11 mouse cellular contexts compared by ENCODE assay signal in the genomic region with DNA sequence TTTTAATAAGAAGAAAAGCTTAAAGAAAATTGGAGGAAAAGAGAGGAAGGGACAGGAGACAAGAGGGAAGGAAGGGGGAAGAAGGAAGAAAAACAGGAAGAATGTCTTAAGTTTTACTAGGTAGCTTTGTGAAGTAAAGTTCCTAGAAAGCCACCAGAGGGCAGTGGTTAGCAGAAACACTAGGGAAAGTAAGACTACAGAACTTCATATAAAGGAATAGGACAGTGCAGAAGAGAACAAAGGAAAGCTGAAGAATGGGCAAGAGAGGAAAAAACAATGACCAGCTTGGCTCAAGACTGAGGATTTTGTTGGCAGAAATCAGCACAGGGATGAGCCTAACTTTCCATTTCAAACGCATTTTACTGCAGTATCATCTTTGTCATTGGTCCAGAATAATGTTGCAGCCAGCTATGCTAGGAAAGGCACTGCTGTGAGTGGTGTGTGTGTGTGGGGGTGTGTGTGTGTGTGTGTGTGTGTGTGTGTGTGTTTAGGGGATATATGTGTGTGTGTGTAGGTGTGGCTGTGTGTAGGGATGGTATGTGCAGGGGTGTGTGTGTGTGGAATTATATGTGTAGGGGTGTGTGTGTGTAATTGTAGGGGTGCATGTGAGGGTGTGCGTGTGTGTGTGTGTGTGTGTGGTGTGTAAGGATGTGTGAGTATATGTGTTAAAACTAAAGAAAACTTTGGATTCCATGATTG. TPM values are rescaled to one million over a fixed set of nuclear protein-coding genes. Genes with fewer than 3 reads are reported as not detected.
DNase-seq lines count a peak whose midpoint lies in the region; ATAC-seq and TF ChIP-seq lines count a peak whose summit lies in the region.
"Had no signal": no experiment of that assay in that cellular context is flagged by ENCODE, and none has a peak within 500 bp of the region (broad histone marks: within the 10 kb centered on the region; RNA-seq: fewer than 3 reads in every experiment).

No protein-coding gene starts in this region.

- no peak overlapping the region for H3K4me3 ChIP-seq in forebrain, embryonic 14.5 days (ENCODE audit: low read depth, low read length)
- H3K4me3 ChIP-seq in neural tube, embryonic 13.5 days: no peak overlapping the region

- H3K9me3 ChIP-seq in forebrain, embryonic 14.5 days (replicated peaks; ENCODE audit: control insufficient read depth, low read length): no peaks in the 10 kb centered on the region
- no peaks in the 10 kb centered on the region for H3K9me3 ChIP-seq in neural tube, embryonic 13.5 days

- POLR2A ChIA-PET in Patski (lab: Charles Lee): no interaction called here

- H3K27ac ChIP-seq in forebrain, embryonic 14.5 days (ENCODE audit: low read depth, low read length): no peak overlapping the region
- H3K27ac ChIP-seq in neural tube, embryonic 13.5 days (replicated peaks): no peak overlapping the region

- CTCF ChIA-PET in Patski (lab: Charles Lee): interaction anchor here (1.2 to 1.9 kb wide), 2 partner anchors 42 to 1280 kb away, joined by 3 to 6 read pairs; no protein-coding TSS in a partner anchor

- H3K4me2 ChIP-seq in forebrain, embryonic 14.5 days (ENCODE audit: low read length): no peak overlapping the region
- H3K4me2 ChIP-seq in neural tube, embryonic 13.5 days: no peak overlapping the region

- DNase-seq in heart, postnatal 10 days: peak; percentile 32 to 47
- DNase-seq in heart, adult 11 months: no peak
- DNase-seq in B cell, adult 2 months: peak; percentile 32 to 34
- DNase-seq in Patski (ENCODE audit: low read depth, low spot score): no peak
- peak; percentile 77 for DNase-seq in forebrain, embryonic 14.5 days (ENCODE audit: low spot score)
- peak; percentile 5 to 21 for DNase-seq in kidney, postnatal 4 days
- no peak for DNase-seq in gastrocnemius, postnatal 14 days

- intact Hi-C loops in heart, postnatal 10 days (cut with DNase I): loop anchor here (5.0 kb wide), 1 partner anchor 1280 kb away; no protein-coding TSS in a partner anchor
- intact Hi-C loops in gastrocnemius, postnatal 14 days (cut with DNase I; ENCODE audit: low total_unique reads): loop anchor here (10.0 kb wide), 1 partner anchor 1287 kb away; no protein-coding TSS in a partner anchor

- WGBS in forebrain, embryonic 14.5 days: 73% methylated on average over 2 of the region's 2 CpGs
- WGBS in neural tube, embryonic 13.5 days: 84% methylated on average over 2 of the region's 2 CpGs

- in situ Hi-C loops in Patski (cut with MboI; ENCODE audit: low pct_unique_long_range_greater_than_20kb): no loop called here

- peak; percentile 46 for TF ChIP-seq CTCF in Patski (IDR thresholded peaks at IDR 0.05)

- H3K9ac ChIP-seq in forebrain, embryonic 14.5 days (ENCODE audit: low read length): no peak overlapping the region
- H3K9ac ChIP-seq in neural tube, embryonic 13.5 days: no peak overlapping the region

- no peak for ATAC-seq in Patski
- ATAC-seq in forebrain, embryonic 14.5 days: peak; percentile 68
- ATAC-seq in neural tube, embryonic 13.5 days (ENCODE audit: low read depth): peak; percentile 65

- no peaks in the 10 kb centered on the region for H3K36me3 ChIP-seq in forebrain, embryonic 14.5 days (ENCODE audit: control insufficient read depth, insufficient read depth, low read length)
- no peaks in the 10 kb centered on the region for H3K36me3 ChIP-seq in neural tube, embryonic 13.5 days

- no peaks in the 10 kb centered on the region for H3K4me1 ChIP-seq in forebrain, embryonic 14.5 days (ENCODE audit: control insufficient read depth, insufficient read depth, low read length)
- H3K4me1 ChIP-seq in neural tube, embryonic 13.5 days (replicated peaks): no peaks in the 10 kb centered on the region

- H3K27me3 ChIP-seq in Patski: no peaks in the 10 kb centered on the region
- no peaks in the 10 kb centered on the region for H3K27me3 ChIP-seq in forebrain, embryonic 14.5 days (replicated peaks; ENCODE audit: control insufficient read depth, insufficient read depth, low read length)
- H3K27me3 ChIP-seq in neural tube, embryonic 13.5 days: no peaks in the 10 kb centered on the region

RNA-seq across cellular contexts. Expression of gene Rbm11, which starts 25.2 kb away (rescaled TPM):
- total RNA-seq in heart, postnatal 10 days (2021): under 1 TPM in 1 of 2 experiments, not detected in 1; 0.17 TPM
- polyA plus RNA-seq in Patski (2021): 0.05 TPM
- polyA plus RNA-seq in forebrain, embryonic 14.5 days (2014; fragmentation: Nextera tagmentation; extraction: Ambion mirVana): 0.82 and 1.1 TPM in 2 replicates
- 2.9 TPM in 2 replicates for polyA plus RNA-seq in neural tube, embryonic 13.5 days (2015; fragmentation: Nextera tagmentation; extraction: Ambion mirVana)
- total RNA-seq in gastrocnemius, postnatal 14 days (2021): under 1 TPM in 1 of 2 experiments, not detected in 1; 0.08 TPM
- polyA plus RNA-seq: small intestine, adult 2 months had no signal

RNA-seq across cellular contexts. Expression of gene Lipi, which starts 31.9 kb away (rescaled TPM):
- not detected for total RNA-seq in heart, postnatal 10 days (2021)
- not detected for polyA plus RNA-seq in Patski (2021)
- not detected in 2 replicates for polyA plus RNA-seq in forebrain, embryonic 14.5 days (2014; fragmentation: Nextera tagmentation; extraction: Ambion mirVana)
- not detected in 2 replicates for polyA plus RNA-seq in neural tube, embryonic 13.5 days (2015; fragmentation: Nextera tagmentation; extraction: Ambion mirVana)
- not detected for total RNA-seq in gastrocnemius, postnatal 14 days (2021)
- total RNA-seq: left cerebral cortex, postnatal 14 days had no signal
- polyA plus RNA-seq: cerebellum, adult 2 months; small intestine, adult 2 months had no signal

Comparison
In these comparisons a context has a peak if more than half of its experiments do, and no peak if none do; other contexts are left out.
1. DNase-seq: peak in heart, postnatal 10 days (2 of 2), B cell, adult 2 months (2 of 2), forebrain, embryonic 14.5 days (single experiment) and kidney, postnatal 4 days (2 of 2); none in heart, adult 11 months (single experiment), Patski (single experiment) and gastrocnemius, postnatal 14 days (single experiment).